Mouse (Mus musculus) MEL (cell line): Measurements from ENCODE around the gene Triobp.

Source experiments
- JUND ChIP-seq: IDR thresholded peaks from 2 replicates; pipeline ENCODE4 v1.6.1; 2011; ENCODE audit warnings: low read depth, mild to moderate bottlenecking, improper control_type of control experiment, low read length
- POLR2AphosphoS2 ChIP-seq: IDR thresholded peaks from 2 replicates; pipeline ENCODE4 v1.6.1; 2011; ENCODE audit warnings: low read length, improper control_type of control experiment

- no peak for TF ChIP-seq POLR2AphosphoS2
- TF ChIP-seq JUND: no peak
These were observed 22.4 kb upstream of the Triobp start for GRCm38 (mm10) chr15:78925129-78925528.
